ENCODE assay signal across 18 mouse cellular contexts in the genomic region with DNA sequence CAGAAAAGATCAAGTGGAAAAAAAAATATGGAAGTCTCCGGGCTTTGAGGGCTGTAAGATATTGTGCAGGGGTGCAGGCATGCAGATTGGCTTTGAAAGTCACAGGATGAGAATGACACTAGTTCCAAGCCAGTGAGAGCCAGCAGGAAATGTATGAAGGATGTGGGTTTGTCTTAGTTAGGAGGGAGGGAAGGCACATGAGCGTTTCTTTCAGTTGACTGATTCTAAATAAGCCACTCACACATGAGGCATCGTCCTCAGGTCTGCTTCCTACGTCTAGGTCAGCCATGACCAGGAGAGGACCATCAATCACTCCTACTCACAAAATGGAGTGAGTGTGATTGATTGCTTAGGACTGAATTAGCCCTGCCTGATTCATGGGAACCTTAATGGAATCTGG.
A peak's percentile ranks its signal among the peaks of the same experiment; 100 is the strongest.
DNase-seq lines count a peak whose midpoint lies in the region; ATAC-seq and TF ChIP-seq lines count a peak whose summit lies in the region.
"Had no signal": no experiment of that assay in that cellular context is flagged by ENCODE, and none has a peak within 500 bp of the region (broad histone marks: within the 10 kb centered on the region; RNA-seq: fewer than 3 reads in every experiment).

No protein-coding gene starts in this region.

- peaks cover 16% of the 10 kb centered on the region for H3K4me1 ChIP-seq in hindbrain, embryonic 10.5 days (replicated peaks)
- H3K4me1 ChIP-seq in hindbrain, postnatal 0 days (ENCODE audit: insufficient read depth, low read length) = no peaks in the 10 kb centered on the region
- H3K4me1 ChIP-seq in liver, embryonic 12.5 days = no peaks in the 10 kb centered on the region
- H3K4me1 ChIP-seq: hindbrain, embryonic 15.5 days; limb, embryonic 10.5 days; liver, embryonic 15.5 days had no signal

- H3K9me3 ChIP-seq in hindbrain, embryonic 10.5 days = no peaks in the 10 kb centered on the region
- no peaks in the 10 kb centered on the region for H3K9me3 ChIP-seq in hindbrain, postnatal 0 days (ENCODE audit: low read length)
- no peaks in the 10 kb centered on the region for H3K9me3 ChIP-seq in liver, embryonic 12.5 days (replicated peaks)
- H3K9me3 ChIP-seq: hindbrain, embryonic 15.5 days; limb, embryonic 10.5 days; liver, embryonic 15.5 days had no signal

- no peaks in the 10 kb centered on the region for H3K36me3 ChIP-seq in hindbrain, embryonic 10.5 days
- no peaks in the 10 kb centered on the region for H3K36me3 ChIP-seq in hindbrain, postnatal 0 days (ENCODE audit: insufficient read depth, low read length)
- no peaks in the 10 kb centered on the region for H3K36me3 ChIP-seq in liver, embryonic 12.5 days
- H3K36me3 ChIP-seq: hindbrain, embryonic 15.5 days; limb, embryonic 10.5 days; liver, embryonic 15.5 days had no signal

- H3K4me3 ChIP-seq in hindbrain, embryonic 10.5 days = no peak overlapping the region
- H3K4me3 ChIP-seq in hindbrain, postnatal 0 days (ENCODE audit: low read length) = no peak overlapping the region
- H3K4me3 ChIP-seq in liver, embryonic 12.5 days = no peak overlapping the region
- H3K4me3 ChIP-seq: hindbrain, embryonic 15.5 days; limb, embryonic 10.5 days; liver, embryonic 15.5 days had no signal

- peak overlapping the region; percentile 69 for H3K27ac ChIP-seq in hindbrain, embryonic 10.5 days
- H3K27ac ChIP-seq in hindbrain, postnatal 0 days = no peak overlapping the region
- H3K27ac ChIP-seq in liver, embryonic 12.5 days = no peak overlapping the region
- H3K27ac ChIP-seq: hindbrain, embryonic 15.5 days; limb, embryonic 10.5 days; liver, embryonic 15.5 days had no signal

- WGBS in hindbrain, embryonic 10.5 days = 33% methylated on average over 4 of the region's 4 CpGs
- 29% methylated on average over 4 of the region's 4 CpGs for WGBS in hindbrain, postnatal 0 days
- WGBS in liver, embryonic 12.5 days (ENCODE audit: insufficient replicate concordance) = 24% methylated on average over 4 of the region's 4 CpGs

- no peak overlapping the region for H3K4me2 ChIP-seq in hindbrain, postnatal 0 days (ENCODE audit: low read depth, low read length)
- H3K4me2 ChIP-seq in liver, embryonic 12.5 days = no peak overlapping the region
- H3K4me2 ChIP-seq: liver, embryonic 15.5 days had no signal

- no peak overlapping the region for H3K9ac ChIP-seq in hindbrain, postnatal 0 days (replicated peaks; ENCODE audit: low read length)
- H3K9ac ChIP-seq in liver, embryonic 12.5 days = no peak overlapping the region
- H3K9ac ChIP-seq: hindbrain, embryonic 15.5 days; liver, embryonic 15.5 days had no signal

- ATAC-seq in hindbrain, postnatal 0 days = no peak
- ATAC-seq in common myeloid progenitor, adult 5-6 weeks (replicated peaks; ENCODE audit: low read depth, poor library complexity, severe bottlenecking) = peak; percentile 87
- peak; percentile 55 for ATAC-seq in megakaryocyte progenitor cell, adult 5-6 weeks (replicated peaks; ENCODE audit: poor library complexity)
- no peak for ATAC-seq in liver, embryonic 12.5 days
- ATAC-seq: forebrain, embryonic 16.5 days; Patski had no signal

- TF ChIP-seq CTCF in hindbrain, postnatal 0 days (IDR thresholded peaks at IDR 0.05; ENCODE audit: low read depth) = no peak

- peak; percentile 15 for DNase-seq in hindbrain, embryonic 10.5 days (ENCODE audit: low spot score)
- no peak for DNase-seq in hindbrain, postnatal 0 days (ENCODE audit: low spot score)
- DNase-seq in 416B (ENCODE audit: low read depth) = peak; percentile 56
- DNase-seq in layer of hippocampus, adult 9-11 months = no peak
- DNase-seq: cerebellum, adult 11-12 months; kidney, adult 2 months; lung, postnatal 4 days; midbrain, embryonic 14.5 days; thymus, adult 18-20 months had no signal

- H3K27me3 ChIP-seq in hindbrain, embryonic 10.5 days (ENCODE audit: insufficient read depth, poor library complexity, severe bottlenecking) = no peaks in the 10 kb centered on the region
- no peaks in the 10 kb centered on the region for H3K27me3 ChIP-seq in hindbrain, postnatal 0 days (ENCODE audit: insufficient read depth, low read length)
- H3K27me3 ChIP-seq in liver, embryonic 12.5 days (replicated peaks) = no peaks in the 10 kb centered on the region
- H3K27me3 ChIP-seq: CH12.LX; hindbrain, embryonic 15.5 days; liver, embryonic 15.5 days; Patski had no signal

Comparison
In these comparisons a context has a peak if more than half of its experiments do, and no peak if none do; other contexts are left out.
1. DNase-seq: peak in hindbrain, embryonic 10.5 days (single experiment) and 416B (single experiment); none in hindbrain, postnatal 0 days (single experiment) and layer of hippocampus, adult 9-11 months (single experiment).
2. ATAC-seq: peak in common myeloid progenitor, adult 5-6 weeks (single experiment) and megakaryocyte progenitor cell, adult 5-6 weeks (single experiment); none in hindbrain, postnatal 0 days (single experiment) and liver, embryonic 12.5 days (single experiment).